Mouse (Mus musculus) forebrain, embryonic 10.5 days (tissue): ENCODE results near the gene Prss34. TPM values are rescaled to one million over a fixed set of nuclear protein-coding genes. Genes with fewer than 3 reads are reported as not detected.

Source experiments
- DNase-seq: peaks from one replicate; pipeline ENCODE4 v3.0.0-alpha.2; 2017; ENCODE audit warnings: low spot score; ENCODE audit errors: extremely low spot score
- H3K27ac ChIP-seq: fragments of 300-500 bp; sonication (generic); 2 replicates; pipeline ENCODE4 v1.5.1; 2016; ENCODE audit warnings: mild to moderate bottlenecking
- H3K27me3 ChIP-seq: fragments of 300-500 bp; sonication (generic); 2 replicates; pipeline ENCODE4 v1.6.1; 2016; ENCODE audit warnings: mild to moderate bottlenecking; ENCODE audit not compliant: poor library complexity, severe bottlenecking
- H3K36me3 ChIP-seq: fragments of 300-500 bp; sonication (generic); replicated peaks from 2 replicates; pipeline ENCODE4 v1.6.1; 2016; ENCODE audit warnings: mild to moderate bottlenecking, moderate library complexity
- H3K4me1 ChIP-seq: fragments of 300-500 bp; sonication (generic); 2 replicates; pipeline ENCODE4 v1.6.1; 2016
- H3K4me3 ChIP-seq: fragments of 300-500 bp; sonication (generic); 2 replicates; pipeline ENCODE4 v1.5.1; 2016; ENCODE audit warnings: mild to moderate bottlenecking, moderate library complexity
- H3K9me3 ChIP-seq: fragments of 300-500 bp; sonication (generic); 2 replicates; pipeline ENCODE4 v1.6.1; 2016; ENCODE audit warnings: mild to moderate bottlenecking, moderate library complexity
- WGBS: fragments of 180-500 bp; shearing (Covaris S2); methylation state at CpG from one replicate; pipeline ENCODE4 v1.1.7; 2016; 5-methylcytosine and 5-hydroxymethylcytosine counted together
- polyA plus RNA-seq: library from polyadenylated mRNA; unstranded; fragments of >200 nt; fragmentation: Nextera tagmentation; extraction: Ambion mirVana; gene quantifications from 2 replicates; pipeline ENCODE4 v1.2.1, GENCODE M21; 2016

Gene Prss34
- polyA plus RNA-seq, 1 experiment from 2014 or later: not detected

- DNase-seq: peak; percentile 76
- Histone ChIP-seq H3K9me3 (no peaks in the 10 kb centered on the region), H3K4me1 (no peaks in the 10 kb centered on the region), H3K27ac (no peak overlapping the region), H3K36me3 (no peaks in the 10 kb centered on the region), H3K27me3 (peaks cover 15% of the 10 kb centered on the region), H3K4me3 (no peak overlapping the region)
- WGBS: 1% methylated on average over 8 of the region's 8 CpGs
Measured at GRCm38 (mm10) chr17:25333943-25334342, 35.7 kb downstream of the Prss34 start.

- H3K27me3 ChIP-seq: peaks cover 13% of the 10 kb centered on the region
- H3K9me3 ChIP-seq: no peaks in the 10 kb centered on the region
- H3K4me1 ChIP-seq: no peaks in the 10 kb centered on the region
- DNase-seq: no peak
- H3K36me3 ChIP-seq: no peaks in the 10 kb centered on the region
- H3K27ac ChIP-seq: no peak overlapping the region
- 83% methylated on average over 4 of the region's 4 CpGs for WGBS
- no peak overlapping the region for H3K4me3 ChIP-seq
Measured at GRCm38 (mm10) chr17:25338218-25338617, 40.0 kb downstream of the Prss34 start.

GRCm38 (mm10) chr17:25340003-25340402 is 41.8 kb downstream of the Prss34 start:
- no peaks in the 10 kb centered on the region for H3K9me3 ChIP-seq
- H3K4me1 ChIP-seq: no peaks in the 10 kb centered on the region
- DNase-seq: no peak
- no peaks in the 10 kb centered on the region for H3K36me3 ChIP-seq
- H3K27ac ChIP-seq: no peak overlapping the region
- no peaks in the 10 kb centered on the region for H3K27me3 ChIP-seq
- no peak overlapping the region for H3K4me3 ChIP-seq
- 89% methylated on average over 6 of the region's 6 CpGs for WGBS

- no peak for DNase-seq
- no peak overlapping the region for H3K4me3 ChIP-seq
- no peak overlapping the region for H3K27ac ChIP-seq
- H3K4me1 ChIP-seq: no peaks in the 10 kb centered on the region
- no peaks in the 10 kb centered on the region for H3K36me3 ChIP-seq
- no peaks in the 10 kb centered on the region for H3K9me3 ChIP-seq
- WGBS: 66% methylated on average over 3 of the region's 3 CpGs
- no peaks in the 10 kb centered on the region for H3K27me3 ChIP-seq
Measured at GRCm38 (mm10) chr17:25341490-25341889, 43.3 kb downstream of the Prss34 start.

- no peaks in the 10 kb centered on the region for H3K36me3 ChIP-seq
- no peaks in the 10 kb centered on the region for H3K4me1 ChIP-seq
- DNase-seq: no peak
- H3K9me3 ChIP-seq: no peaks in the 10 kb centered on the region
- H3K4me3 ChIP-seq: no peak within 1 kb of the TSS
- WGBS: 95% methylated on average over 4 of the region's 4 CpGs
- H3K27me3 ChIP-seq: no peaks in the 10 kb centered on the region
- H3K27ac ChIP-seq: no peak within 1 kb of the TSS
Measured at GRCm38 (mm10) chr17:25345462-25345861, 47.3 kb downstream of the Prss34 start, which contains the start of gene Tpsab1. Tpsab1 (minus strand) TSS chr17:25345562.

Other genes starting within 250 kb of the Prss34 start
- 10.9 and 11.5 TPM in 2 replicates for gene Tmem204, start 214.8 kb upstream of the Prss34 start, polyA plus RNA-seq
- 54.6 TPM in 2 replicates for gene Telo2, start 182.4 kb upstream of the Prss34 start, polyA plus RNA-seq
- 0.30 TPM in 1 of 2 replicates, not detected in the other for gene Ptx4, start 177.6 kb upstream of the Prss34 start, polyA plus RNA-seq
- 24.3 and 24.7 TPM in 2 replicates for gene Clcn7, start 165.0 kb upstream of the Prss34 start, polyA plus RNA-seq
- not detected in 2 replicates for gene Ccdc154, start 135.9 kb upstream of the Prss34 start, polyA plus RNA-seq
- not detected in 2 replicates for gene Gm38655, start 122.9 kb upstream of the Prss34 start, polyA plus RNA-seq
- gene BC003965, start 113.8 kb upstream of the Prss34 start, polyA plus RNA-seq: 38.7 and 39.0 TPM in 2 replicates
- 8.0 and 8.3 TPM in 2 replicates for gene Unkl, start 110.0 kb upstream of the Prss34 start, polyA plus RNA-seq
- 57.2 and 60.0 TPM in 2 replicates for gene Gnptg, start 58.3 kb upstream of the Prss34 start, polyA plus RNA-seq
- 70.2 and 76.1 TPM in 2 replicates for gene Tsr3, start 58.2 kb upstream of the Prss34 start, polyA plus RNA-seq
- gene Baiap3, start 42.0 kb upstream of the Prss34 start, polyA plus RNA-seq: 0.53 and 0.59 TPM in 2 replicates
- 919 and 925 TPM in 2 replicates for gene Ube2i, start 23.8 kb upstream of the Prss34 start, polyA plus RNA-seq
- gene Prss28, start 10.3 kb downstream of the Prss34 start, polyA plus RNA-seq: not detected in 2 replicates
- gene Prss29, start 20.3 kb downstream of the Prss34 start, polyA plus RNA-seq: not detected in 2 replicates
- gene Tpsab1, start 47.2 kb downstream of the Prss34 start, polyA plus RNA-seq: not detected in 2 replicates
- not detected in 2 replicates for gene Tpsb2, start 67.9 kb downstream of the Prss34 start, polyA plus RNA-seq
- not detected in 2 replicates for gene Tpsg1, start 70.9 kb downstream of the Prss34 start, polyA plus RNA-seq
- gene Cacna1h, start 135.4 kb downstream of the Prss34 start, polyA plus RNA-seq: 1.7 and 2.2 TPM in 2 replicates
- 0.18 TPM in 1 of 2 replicates, not detected in the other for gene Tekt4, start 156.2 kb downstream of the Prss34 start, polyA plus RNA-seq
- 0.10 TPM in 1 of 2 replicates, not detected in the other for gene Sstr5, start 198.9 kb downstream of the Prss34 start, polyA plus RNA-seq